Mouse (Mus musculus) CH12.LX (cell line): Measurements from ENCODE around the gene Usp19.

Experiments
- CTCF ChIP-seq, 2 experiments: IDR thresholded peaks in 1 of 2; conservative IDR thresholded peaks in 1 of 2; 2 replicates each; pipeline ENCODE4 v1.5.1; 2011 to 2012; ENCODE audit warnings: low read depth in 2 of 2, low read length in 2 of 2, improper control_type of control experiment in 1 of 2, inconsistent platforms in 1 of 2, mild to moderate bottlenecking in 1 of 2, moderate library complexity in 1 of 2
- NRF1 ChIP-seq: IDR thresholded peaks from 2 replicates; pipeline ENCODE4 v1.6.1; 2014; ENCODE audit warnings: low read depth, mild to moderate bottlenecking, inconsistent platforms, low read length, improper control_type of control experiment, moderate library complexity
- TCF12 ChIP-seq: IDR thresholded peaks from 2 replicates; pipeline ENCODE4 v1.6.1; 2014; ENCODE audit warnings: low read depth, mild to moderate bottlenecking, inconsistent platforms, low read length, improper control_type of control experiment

GRCm38 (mm10) chr9:108507619-108508434, 17.4 kb downstream of the Usp19 start, which contains the start of gene Qars:
- TF ChIP-seq NRF1 = peak; percentile 49
- TF ChIP-seq CTCF (conservative IDR thresholded peaks at IDR 0.05 in 1 of 2, IDR thresholded peaks at IDR 0.05 in 1 of 2; ENCODE audit: low read depth in 2 of 2, low read length in 2 of 2) = no peak
- peak; percentile 86 for TF ChIP-seq TCF12
